Mouse (Mus musculus): ENCODE data around the gene Birc3.

GRCm38 (mm10) chr9:7855374-7855773 is 17.6 kb downstream of the Birc3 start:
- peak; percentile 92 for TF ChIP-seq ZC3H11A (IDR thresholded peaks at IDR 0.05; ENCODE audit: borderline replicate concordance, low read depth, low read length)
- no peak for TF ChIP-seq MAFK (IDR thresholded peaks at IDR 0.05; ENCODE audit: insufficient read depth, low read depth, low read length)
